Mouse (Mus musculus): ENCODE data around the gene Syne2. TPM values are rescaled to one million over a fixed set of nuclear protein-coding genes. Genes with fewer than 3 reads are reported as not detected.

The Syne2 gene
- polyA plus RNA-seq, 1 experiment from 2014 or later: 6.3 TPM

GRCm38 (mm10) chr12:75855621-75856020 lies 37.7 kb downstream of the Syne2 start:
- Histone ChIP-seq H3K4me2 (ENCODE audit: low read depth, low read length) (no peak overlapping the region), H3K27ac (ENCODE audit: low read depth) (no peak overlapping the region), H3K27me3 (ENCODE audit: insufficient read depth, low read length) (no peaks in the 10 kb centered on the region), H3K4me1 (ENCODE audit: insufficient read depth) (peaks cover 8% of the 10 kb centered on the region), H3K36me3 (replicated peaks; ENCODE audit: insufficient read depth, low read length) (no peaks in the 10 kb centered on the region), H3K4me3 (ENCODE audit: low read depth, low read length) (no peak overlapping the region), H3K9me3 (ENCODE audit: low read length) (no peaks in the 10 kb centered on the region), H3K9ac (replicated peaks) (no peak overlapping the region)
- no peak for ATAC-seq
- no peak for DNase-seq
- 77% methylated on average over 9 of the region's 9 CpGs for whole genome bisulfite sequencing (ENCODE audit: insufficient replicate concordance)
- TF ChIP-seq CTCF (IDR thresholded peaks at IDR 0.05; ENCODE audit: low read depth) (no peak), EP300 (IDR thresholded peaks at IDR 0.05; ENCODE audit: low read depth) (no peak)

GRCm38 (mm10) chr12:75856096-75856868 lies 38.3 kb downstream of the Syne2 start:
- Histone ChIP-seq H3K27ac (ENCODE audit: low read depth) (no peak overlapping the region), H3K9me3 (ENCODE audit: low read length) (no peaks in the 10 kb centered on the region), H3K36me3 (replicated peaks; ENCODE audit: insufficient read depth, low read length) (no peaks in the 10 kb centered on the region), H3K4me3 (ENCODE audit: low read depth, low read length) (no peak overlapping the region), H3K4me2 (ENCODE audit: low read depth, low read length) (no peak overlapping the region), H3K9ac (replicated peaks) (no peak overlapping the region), H3K4me1 (ENCODE audit: insufficient read depth) (peaks cover 4% of the 10 kb centered on the region), H3K27me3 (ENCODE audit: insufficient read depth, low read length) (no peaks in the 10 kb centered on the region)
- WGBS (ENCODE audit: insufficient replicate concordance): 54% methylated on average over 14 of the region's 14 CpGs
- DNase-seq (no peak), ATAC-seq (no peak)
- no peak for TF ChIP-seq CTCF (IDR thresholded peaks at IDR 0.05; ENCODE audit: low read depth)
- no peak for TF ChIP-seq EP300 (IDR thresholded peaks at IDR 0.05; ENCODE audit: low read depth)

GRCm38 (mm10) chr12:75859936-75860335 lies 42.0 kb downstream of the Syne2 start:
- H3K4me2 ChIP-seq (ENCODE audit: low read depth, low read length): no peak overlapping the region
- 84% methylated on average over 10 of the region's 11 CpGs for WGBS (ENCODE audit: insufficient replicate concordance)

GRCm38 (mm10) chr12:75860843-75861242 lies 42.9 kb downstream of the Syne2 start:
- no peak overlapping the region for H3K4me3 ChIP-seq (ENCODE audit: low read depth, low read length)
- H3K27ac ChIP-seq (ENCODE audit: low read depth): no peak overlapping the region
- no peak overlapping the region for H3K9ac ChIP-seq (replicated peaks)
- H3K4me1 ChIP-seq (ENCODE audit: insufficient read depth): no peaks in the 10 kb centered on the region
- no peak for ATAC-seq
- 90% methylated on average over 6 of the region's 6 CpGs for WGBS (ENCODE audit: insufficient replicate concordance)
- no peak for DNase-seq
- no peaks in the 10 kb centered on the region for H3K27me3 ChIP-seq (ENCODE audit: insufficient read depth, low read length)
- TF ChIP-seq EP300 (IDR thresholded peaks at IDR 0.05; ENCODE audit: low read depth) (no peak), CTCF (IDR thresholded peaks at IDR 0.05; ENCODE audit: low read depth) (no peak)
- H3K36me3 ChIP-seq (replicated peaks; ENCODE audit: insufficient read depth, low read length): no peaks in the 10 kb centered on the region
- H3K4me2 ChIP-seq (ENCODE audit: low read depth, low read length): no peak overlapping the region
- no peaks in the 10 kb centered on the region for H3K9me3 ChIP-seq (ENCODE audit: low read length)

More at GRCm38 (mm10) chr12:75859936-75860335, 42.0 kb downstream of the Syne2 start:
- Histone ChIP-seq H3K27ac (ENCODE audit: low read depth) (no peak overlapping the region; the same call in 1 of the 2 replicates), H3K9me3 (ENCODE audit: low read length) (no peaks in the 10 kb centered on the region), H3K4me1 (ENCODE audit: insufficient read depth) (no peaks in the 10 kb centered on the region; the same call in 1 of the 2 replicates), H3K27me3 (ENCODE audit: insufficient read depth, low read length) (no peaks in the 10 kb centered on the region), H3K4me3 (ENCODE audit: low read depth, low read length) (no peak overlapping the region), H3K9ac (replicated peaks) (no peak overlapping the region), H3K36me3 (replicated peaks; ENCODE audit: insufficient read depth, low read length) (no peaks in the 10 kb centered on the region)
- no peak for DNase-seq
- no peak for TF ChIP-seq CTCF (IDR thresholded peaks at IDR 0.05; ENCODE audit: low read depth)
- TF ChIP-seq EP300 (IDR thresholded peaks at IDR 0.05; ENCODE audit: low read depth): no peak
- no peak for ATAC-seq

- no peaks in the 10 kb centered on the region for H3K9me3 ChIP-seq (ENCODE audit: low read length)
- no peaks in the 10 kb centered on the region for H3K27me3 ChIP-seq (ENCODE audit: insufficient read depth, low read length)
- H3K9ac ChIP-seq (replicated peaks): no peak overlapping the region
- TF ChIP-seq EP300 (IDR thresholded peaks at IDR 0.05; ENCODE audit: low read depth) (no peak), CTCF (IDR thresholded peaks at IDR 0.05; ENCODE audit: low read depth) (no peak)
- no peak overlapping the region for H3K4me3 ChIP-seq (ENCODE audit: low read depth, low read length)
- H3K36me3 ChIP-seq (replicated peaks; ENCODE audit: insufficient read depth, low read length): no peaks in the 10 kb centered on the region
- no peak for ATAC-seq
- H3K4me2 ChIP-seq (ENCODE audit: low read depth, low read length): no peak overlapping the region
- no peak for DNase-seq
- 79% methylated on average over 2 of the region's 2 CpGs for WGBS (ENCODE audit: insufficient replicate concordance)
- no peak overlapping the region for H3K27ac ChIP-seq (ENCODE audit: low read depth)
- peaks cover 3% of the 10 kb centered on the region; the same call in 1 of the 2 replicates for H3K4me1 ChIP-seq (ENCODE audit: insufficient read depth)
Measured at GRCm38 (mm10) chr12:75865166-75865565, 47.2 kb downstream of the Syne2 start.

- 71% methylated on average over 17 of the region's 17 CpGs for WGBS (ENCODE audit: insufficient replicate concordance)
- H3K27me3 ChIP-seq (ENCODE audit: insufficient read depth, low read length): no peaks in the 10 kb centered on the region
- no peak overlapping the region for H3K4me2 ChIP-seq (ENCODE audit: low read depth, low read length)
- ATAC-seq (no peak), DNase-seq (no peak)
- H3K36me3 ChIP-seq (replicated peaks; ENCODE audit: insufficient read depth, low read length): no peaks in the 10 kb centered on the region
- H3K9ac ChIP-seq (replicated peaks): no peak overlapping the region
- TF ChIP-seq CTCF (IDR thresholded peaks at IDR 0.05; ENCODE audit: low read depth) (no peak), EP300 (IDR thresholded peaks at IDR 0.05; ENCODE audit: low read depth) (no peak)
- no peak overlapping the region for H3K27ac ChIP-seq (ENCODE audit: low read depth)
- no peak overlapping the region for H3K4me3 ChIP-seq (ENCODE audit: low read depth, low read length)
- H3K9me3 ChIP-seq (ENCODE audit: low read length): no peaks in the 10 kb centered on the region
- H3K4me1 ChIP-seq (ENCODE audit: insufficient read depth): peaks cover 3% of the 10 kb centered on the region; the same call in 1 of the 2 replicates
Measured at GRCm38 (mm10) chr12:75866419-75867373, 48.8 kb downstream of the Syne2 start.

All from liver, postnatal 0 days (tissue).